Mouse (Mus musculus) liver, embryonic 14.5 days (tissue): ENCODE results near the gene Dido1. TPM values are rescaled to one million over a fixed set of nuclear protein-coding genes. Genes with fewer than 3 reads are reported as not detected.

ENCODE experiments used
- ATAC-seq: fragments of 200-750 bp; cut with Nextera tagmentation; 2 replicates; pipeline ENCODE4 v1.8.0; 2017; ENCODE audit warnings: moderate number of reproducible peaks, mild to moderate bottlenecking, moderate library complexity; ENCODE audit not compliant: insufficient read depth
- DNase-seq, 3 experiments: peaks; one replicate each; pipeline ENCODE4 v3.0.0-alpha.2; 2012 to 2013; ENCODE audit warnings: low read depth in 3 of 3, low spot score in 3 of 3
- H3K27ac ChIP-seq: fragments of 300-500 bp; sonication (generic); 2 replicates; pipeline ENCODE4 v1.5.1; 2014; ENCODE audit warnings: moderate library complexity, mild to moderate bottlenecking, control low read depth, inconsistent platforms
- H3K27me3 ChIP-seq: fragments of 300-500 bp; sonication (generic); 2 replicates; pipeline ENCODE4 v1.6.1; 2014; ENCODE audit warnings: mild to moderate bottlenecking, low read length, moderate library complexity; ENCODE audit not compliant: control insufficient read depth, insufficient read depth
- H3K36me3 ChIP-seq: fragments of 300-500 bp; sonication (generic); replicated peaks from 2 replicates; pipeline ENCODE4 v1.6.1; 2014; ENCODE audit warnings: low read depth; ENCODE audit not compliant: control insufficient read depth, insufficient read depth
- H3K4me1 ChIP-seq, 2 experiments: fragments of 200-500 bp in 1 of 2; fragments of 300-500 bp in 1 of 2; sonication (generic) in 1 of 2; replicated peaks; 2 replicates each; pipeline ENCODE4 v1.6.1; 2012 to 2014; ENCODE audit warnings: antibody characterized with exemption in 1 of 2, inconsistent platforms in 1 of 2, low read length in 1 of 2; ENCODE audit not compliant: control insufficient read depth in 2 of 2, insufficient read depth in 2 of 2
- H3K4me2 ChIP-seq: fragments of 300-500 bp; sonication (generic); 2 replicates; pipeline ENCODE4 v1.6.1; 2014; ENCODE audit warnings: low read depth, mild to moderate bottlenecking, control low read depth, moderate library complexity
- H3K4me3 ChIP-seq, 2 experiments: fragments of 200-500 bp in 1 of 2; fragments of 300-500 bp in 1 of 2; sonication (generic) in 1 of 2; 2 replicates each; pipeline ENCODE4 v1.5.1; 2012 to 2014; ENCODE audit warnings: low read depth in 2 of 2, low read length in 2 of 2, mild to moderate bottlenecking in 2 of 2, control low read depth in 1 of 2, inconsistent platforms in 1 of 2, moderate library complexity in 1 of 2; ENCODE audit not compliant: insufficient read depth in 1 of 2
- H3K9ac ChIP-seq: fragments of 300-500 bp; sonication (generic); replicated peaks from 2 replicates; pipeline ENCODE4 v1.6.1; 2014; ENCODE audit warnings: mild to moderate bottlenecking, control low read depth, moderate library complexity
- H3K9me3 ChIP-seq: fragments of 300-500 bp; sonication (generic); 2 replicates; pipeline ENCODE4 v1.6.1; 2016; ENCODE audit warnings: low read length, mixed read lengths; ENCODE audit not compliant: control insufficient read depth
- CTCF ChIP-seq: IDR thresholded peaks from 2 replicates; pipeline ENCODE4 v1.5.1; 2016; ENCODE audit warnings: antibody characterized with exemption, low read depth, control low read depth
- EP300 ChIP-seq: IDR thresholded peaks from 2 replicates; pipeline ENCODE4 v1.6.1; 2016; ENCODE audit warnings: antibody characterized with exemption, low read depth
- WGBS: fragments of 180-500 bp; shearing (Covaris S2); extraction: QIAGEN DNeasy Blood & Tissue Kit; methylation state at CpG from one replicate; pipeline ENCODE4 v1.1.7; 2014; ENCODE audit not compliant: insufficient replicate concordance; 5-methylcytosine and 5-hydroxymethylcytosine counted together
- polyA plus RNA-seq, 2 experiments: library from polyadenylated mRNA; depleted of rRNA in 1 of 2; stranded (reverse) in 1 of 2; unstranded in 1 of 2; fragments of >200 nt; fragmentation: Nextera tagmentation in 1 of 2; extraction: Ambion mirVana in 1 of 2; gene quantifications; 2 replicates each; pipeline versions ENCODE4 v1.2.1 to v1.2.3; 2012 to 2014

Dido1 gene
- polyA plus RNA-seq, 2 experiments, result 10.4 to 12.2 TPM

- Histone ChIP-seq H3K27ac (no peak overlapping the region), H3K9me3 (no peaks in the 10 kb centered on the region), H3K9ac (no peak overlapping the region), H3K4me2 (no peak overlapping the region), H3K27me3 (no peaks in the 10 kb centered on the region), H3K4me3 (no peak overlapping the region), H3K36me3 (peaks cover 65% of the 10 kb centered on the region), H3K4me1 (peaks cover 3 to 5% of the 10 kb centered on the region in 2 experiments)
- TF ChIP-seq EP300, result no peak
- no peak for TF ChIP-seq CTCF
- no peak for DNase-seq
- ATAC-seq, result no peak
- 80% methylated on average over 5 of the region's 5 CpGs for WGBS
Observed at GRCm38 (mm10) chr2:180689841-180690240, 20.0 kb downstream of the Dido1 start.

GRCm38 (mm10) chr2:180684031-180684430, 25.8 kb downstream of the Dido1 start:
- Histone ChIP-seq H3K27ac (peak overlapping the region; percentile 33; the same call in 1 of the 2 replicates), H3K27me3 (no peaks in the 10 kb centered on the region), H3K36me3 (peaks cover 83% of the 10 kb centered on the region), H3K9ac (no peak overlapping the region), H3K4me3 (no peak overlapping the region), H3K4me1 (no peaks in the 10 kb centered on the region), H3K9me3 (no peaks in the 10 kb centered on the region), H3K4me2 (no peak overlapping the region; the same call in 1 of the 2 replicates)
- no peak for DNase-seq
- peak; percentile 53 for ATAC-seq
- TF ChIP-seq EP300, result peak; percentile 59
- TF ChIP-seq CTCF, result no peak
- WGBS, result 52% methylated on average over 4 of the region's 4 CpGs

GRCm38 (mm10) chr2:180683524-180683923, 26.3 kb downstream of the Dido1 start:
- Histone ChIP-seq H3K27ac (peak overlapping the region; percentile 33; the same call in 1 of the 2 replicates), H3K4me2 (no peak overlapping the region; the same call in 1 of the 2 replicates), H3K9ac (no peak overlapping the region), H3K4me3 (no peak overlapping the region), H3K9me3 (no peaks in the 10 kb centered on the region), H3K4me1 (no peaks in the 10 kb centered on the region), H3K27me3 (no peaks in the 10 kb centered on the region), H3K36me3 (peaks cover 78% of the 10 kb centered on the region)
- 70% methylated on average over 2 of the region's 2 CpGs for WGBS
- DNase-seq (no peak), ATAC-seq (peak; percentile 79)
- TF ChIP-seq EP300 (peak; percentile 36; the same call in 1 of the 2 replicates), CTCF (no peak)

GRCm38 (mm10) chr2:180681225-180681624, 28.6 kb downstream of the Dido1 start:
- no peak overlapping the region for H3K4me3 ChIP-seq
- H3K27ac ChIP-seq, result no peak overlapping the region
- peaks cover 55% of the 10 kb centered on the region for H3K36me3 ChIP-seq
- no peak for TF ChIP-seq EP300
- no peak for TF ChIP-seq CTCF
- H3K4me2 ChIP-seq, result no peak overlapping the region
- H3K9ac ChIP-seq, result no peak overlapping the region
- DNase-seq (no peak), ATAC-seq (no peak)
- 68% methylated on average over 2 of the region's 2 CpGs for WGBS
- no peaks in the 10 kb centered on the region for H3K4me1 ChIP-seq
- no peaks in the 10 kb centered on the region for H3K27me3 ChIP-seq
- H3K9me3 ChIP-seq, result no peaks in the 10 kb centered on the region

GRCm38 (mm10) chr2:180678609-180679140, 31.1 kb downstream of the Dido1 start:
- Histone ChIP-seq H3K36me3 (peaks cover 44% of the 10 kb centered on the region), H3K4me2 (no peak overlapping the region), H3K27ac (no peak overlapping the region), H3K27me3 (no peaks in the 10 kb centered on the region), H3K4me3 (no peak overlapping the region), H3K9ac (no peak overlapping the region), H3K9me3 (no peaks in the 10 kb centered on the region), H3K4me1 (no peaks in the 10 kb centered on the region)
- no peak for TF ChIP-seq EP300
- TF ChIP-seq CTCF, result peak; percentile 93
- ATAC-seq (peak; percentile 47), DNase-seq (peak in 1 of 3 experiments; percentile 37)
- WGBS, result 22% methylated on average over 4 of the region's 4 CpGs
